Mouse (Mus musculus) hindbrain, embryonic 16.5 days (tissue): Measurements from ENCODE around the gene Ip6k3. TPM values are rescaled to one million over a fixed set of nuclear protein-coding genes. Genes with fewer than 3 reads are reported as not detected.

ENCODE experiments used
- polyA plus RNA-seq: library from polyadenylated mRNA; unstranded; fragments of >200 nt; fragmentation: Nextera tagmentation; extraction: Ambion mirVana; gene quantifications from 2 replicates; pipeline ENCODE4 v1.2.1, GENCODE M21; 2015

Gene Ip6k3
- polyA plus RNA-seq, 1 experiment from 2014 or later = 0.31 TPM

Other genes starting within 250 kb of the Ip6k3 start
- 30.3 and 31.7 TPM in 2 replicates for gene Phf1, start 234.7 kb downstream of the Ip6k3 start, polyA plus RNA-seq
- 140 and 150 TPM in 2 replicates for gene Cuta, start 228.2 kb downstream of the Ip6k3 start, polyA plus RNA-seq
- gene Syngap1, start 226.5 kb downstream of the Ip6k3 start, polyA plus RNA-seq = 2.5 and 4.9 TPM in 2 replicates
- 13.0 and 15.6 TPM in 2 replicates for gene Zbtb9, start 194.6 kb downstream of the Ip6k3 start, polyA plus RNA-seq
- 4.0 and 4.1 TPM in 2 replicates for gene Bak1, start 138.8 kb downstream of the Ip6k3 start, polyA plus RNA-seq
- 0.84 and 0.94 TPM in 2 replicates for gene Itpr3, start 110.5 kb downstream of the Ip6k3 start, polyA plus RNA-seq
- 343 and 396 TPM in 2 replicates for gene Uqcc2, start 33.9 kb downstream of the Ip6k3 start, polyA plus RNA-seq
- 11.1 and 17.7 TPM in 2 replicates for gene Lemd2, start 36.7 kb upstream of the Ip6k3 start, polyA plus RNA-seq